Mouse (Mus musculus): ENCODE results near the gene Ice1. TPM values are rescaled to one million over a fixed set of nuclear protein-coding genes. Genes with fewer than 3 reads are reported as not detected.

The Ice1 gene
- polyA plus RNA-seq, 1 experiment from 2014 or later: 36.8 TPM

DNA sequence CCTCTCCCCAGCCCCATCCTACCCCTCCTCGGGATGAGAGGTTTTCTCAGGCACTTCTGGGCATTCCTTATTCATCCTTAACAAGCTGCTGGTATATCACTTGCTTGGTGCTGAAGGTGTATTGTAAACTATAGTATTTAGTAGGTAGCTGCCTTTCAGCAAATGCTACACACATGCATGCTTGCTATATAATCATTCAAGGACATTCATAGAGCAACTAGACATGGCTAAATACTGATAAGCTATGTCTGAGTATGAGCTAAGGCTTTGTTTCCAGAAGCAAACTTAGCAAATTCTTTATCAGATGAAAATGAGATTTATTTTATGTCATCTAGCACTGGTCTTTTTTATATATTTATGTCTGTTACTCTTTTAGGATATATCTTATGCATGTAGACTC is 11.8 kb downstream of the Ice1 start:
- Histone ChIP-seq H3K4me2 (ENCODE audit: low read length) (no peak overlapping the region), H3K4me1 (ENCODE audit: control insufficient read depth, insufficient read depth, low read length) (no peaks in the 10 kb centered on the region), H3K9me3 (replicated peaks; ENCODE audit: control insufficient read depth, low read length) (no peaks in the 10 kb centered on the region), H3K9ac (ENCODE audit: low read length) (no peak overlapping the region), H3K36me3 (ENCODE audit: control insufficient read depth, insufficient read depth, low read length) (0 out of 2 replicates have a peak, but pooled peaks cover 7% of the 10 kb centered on the region), H3K27ac (ENCODE audit: low read depth, low read length) (no peak overlapping the region), H3K27me3 (replicated peaks; ENCODE audit: control insufficient read depth, insufficient read depth, low read length) (no peaks in the 10 kb centered on the region), H3K4me3 (ENCODE audit: low read depth, low read length) (no peak overlapping the region)
- WGBS: 77% methylated on average over 1 of the region's 1 CpGs
- DNase-seq (ENCODE audit: low spot score): no peak
- no peak for ATAC-seq

DNA sequence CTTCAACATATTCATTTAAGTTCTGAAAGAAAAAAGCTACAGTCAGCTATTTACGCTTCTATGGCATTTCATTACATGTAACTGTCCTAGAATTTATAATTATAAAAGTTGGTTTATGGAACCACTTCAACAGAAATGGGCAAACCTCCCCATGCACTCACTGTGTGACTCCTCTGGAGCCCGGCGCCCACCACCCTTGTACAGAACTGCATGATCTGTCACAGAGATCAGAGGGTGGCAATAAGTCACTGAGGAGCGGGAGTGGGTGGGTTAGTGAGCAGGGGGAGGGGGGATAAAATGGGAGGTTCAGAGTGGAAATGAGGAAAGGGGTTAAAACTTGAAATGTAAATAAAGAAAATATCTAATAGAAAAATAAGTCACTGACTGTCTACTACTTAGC is 13.0 kb downstream of the Ice1 start:
- Histone ChIP-seq H3K9ac (ENCODE audit: low read length) (no peak overlapping the region), H3K4me2 (ENCODE audit: low read length) (no peak overlapping the region), H3K36me3 (ENCODE audit: control insufficient read depth, insufficient read depth, low read length) (peaks cover 18% of the 10 kb centered on the region), H3K27me3 (replicated peaks; ENCODE audit: control insufficient read depth, insufficient read depth, low read length) (no peaks in the 10 kb centered on the region), H3K27ac (ENCODE audit: low read depth, low read length) (no peak overlapping the region), H3K4me3 (ENCODE audit: low read depth, low read length) (no peak overlapping the region), H3K4me1 (ENCODE audit: control insufficient read depth, insufficient read depth, low read length) (no peaks in the 10 kb centered on the region), H3K9me3 (replicated peaks; ENCODE audit: control insufficient read depth, low read length) (no peaks in the 10 kb centered on the region)
- 95% methylated on average over 4 of the region's 4 CpGs for WGBS
- no peak for DNase-seq (ENCODE audit: low spot score)
- no peak for ATAC-seq

DNA sequence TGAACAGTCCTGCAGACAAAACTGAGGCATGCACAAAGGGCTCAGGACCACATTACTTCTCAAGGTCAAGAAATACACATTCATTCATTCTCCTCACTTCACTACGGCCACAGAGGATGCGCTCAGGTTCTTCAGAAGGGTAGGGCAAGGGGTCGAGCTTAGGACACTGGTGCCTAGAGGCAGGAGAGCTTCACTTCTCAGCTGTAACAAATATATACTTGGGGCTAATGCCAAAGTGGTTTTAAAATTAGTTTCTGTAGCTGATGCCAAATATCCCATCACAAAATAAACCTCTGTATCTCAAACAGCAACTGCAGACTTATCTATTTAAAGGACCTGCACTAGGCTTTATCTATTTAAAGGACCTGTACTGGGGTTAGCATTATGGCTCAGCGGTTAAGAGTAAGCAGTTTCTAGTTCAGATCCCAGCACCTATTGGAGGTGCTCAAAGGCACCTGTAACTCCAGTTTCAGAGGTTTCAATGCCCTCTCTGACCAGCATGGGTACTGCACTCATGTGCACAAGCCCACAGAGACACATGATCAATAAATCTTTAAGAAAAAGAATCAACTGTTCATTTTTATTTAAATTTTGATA is 14.9 kb downstream of the Ice1 start:
- no peaks in the 10 kb centered on the region for H3K4me1 ChIP-seq (ENCODE audit: control insufficient read depth, insufficient read depth, low read length)
- ATAC-seq: no peak
- WGBS: 94% methylated on average over 4 of the region's 4 CpGs

DNA sequence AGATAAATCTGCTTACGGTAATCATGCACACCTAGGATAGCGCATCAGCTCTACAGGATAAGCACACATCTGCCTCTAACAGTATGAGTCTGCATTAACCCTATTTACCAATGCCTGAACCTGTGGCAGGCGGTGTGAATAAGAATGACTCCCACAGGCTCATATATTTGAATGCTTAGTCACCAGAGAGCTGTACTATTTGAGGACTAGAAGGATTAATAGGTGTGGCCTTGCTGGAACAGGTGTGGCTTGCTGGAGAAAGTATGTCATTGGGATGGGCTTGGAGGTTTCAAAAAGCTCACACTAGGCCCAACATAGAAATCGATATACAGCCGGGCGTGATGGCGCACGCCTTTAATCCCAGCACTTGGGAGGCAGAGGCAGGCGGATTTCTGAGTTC is 15.9 kb downstream of the Ice1 start:
- Histone ChIP-seq H3K4me2 (ENCODE audit: low read length) (no peak overlapping the region), H3K4me3 (ENCODE audit: low read depth, low read length) (no peak overlapping the region), H3K9me3 (replicated peaks; ENCODE audit: control insufficient read depth, low read length) (no peaks in the 10 kb centered on the region), H3K27ac (ENCODE audit: low read depth, low read length) (no peak overlapping the region), H3K27me3 (replicated peaks; ENCODE audit: control insufficient read depth, insufficient read depth, low read length) (no peaks in the 10 kb centered on the region), H3K4me1 (ENCODE audit: control insufficient read depth, insufficient read depth, low read length) (no peaks in the 10 kb centered on the region), H3K9ac (ENCODE audit: low read length) (no peak overlapping the region), H3K36me3 (ENCODE audit: control insufficient read depth, insufficient read depth, low read length) (peaks cover 40% of the 10 kb centered on the region)
- ATAC-seq (no peak), DNase-seq (ENCODE audit: low spot score) (no peak)
- WGBS: 99% methylated on average over 9 of the region's 9 CpGs

More for the DNA sequence above, 14.9 kb downstream of the Ice1 start:
- H3K4me2 ChIP-seq (ENCODE audit: low read length): no peak overlapping the region
- no peak overlapping the region for H3K27ac ChIP-seq (ENCODE audit: low read depth, low read length)
- no peaks in the 10 kb centered on the region for H3K9me3 ChIP-seq (replicated peaks; ENCODE audit: control insufficient read depth, low read length)
- DNase-seq (ENCODE audit: low spot score): no peak
- H3K27me3 ChIP-seq (replicated peaks; ENCODE audit: control insufficient read depth, insufficient read depth, low read length): no peaks in the 10 kb centered on the region
- H3K4me3 ChIP-seq (ENCODE audit: low read depth, low read length): no peak overlapping the region
- H3K9ac ChIP-seq (ENCODE audit: low read length): no peak overlapping the region
- peaks cover 30% of the 10 kb centered on the region for H3K36me3 ChIP-seq (ENCODE audit: control insufficient read depth, insufficient read depth, low read length)

DNA sequence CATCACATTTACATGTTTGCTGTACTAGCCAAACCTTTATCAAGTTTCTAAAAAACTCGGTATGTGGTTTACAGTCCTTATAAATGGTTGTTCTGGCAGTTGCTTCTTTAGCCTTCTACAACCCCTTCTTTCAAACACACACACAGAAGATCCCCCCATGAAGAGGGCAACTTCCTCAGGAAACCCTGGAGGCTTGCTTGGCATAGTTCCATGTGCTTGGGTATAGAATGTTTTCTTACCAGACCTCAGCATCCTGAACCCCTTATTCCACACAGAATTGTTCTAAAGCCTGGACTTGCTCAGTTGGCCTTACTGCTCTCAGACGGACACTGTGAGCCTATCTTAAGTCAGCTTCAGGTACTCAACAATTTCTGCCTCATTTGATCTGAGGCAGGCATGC is 24.6 kb downstream of the Ice1 start:
- H3K4me2 ChIP-seq (ENCODE audit: low read length): no peak overlapping the region
- 73% methylated on average over 2 of the region's 2 CpGs for WGBS

DNA sequence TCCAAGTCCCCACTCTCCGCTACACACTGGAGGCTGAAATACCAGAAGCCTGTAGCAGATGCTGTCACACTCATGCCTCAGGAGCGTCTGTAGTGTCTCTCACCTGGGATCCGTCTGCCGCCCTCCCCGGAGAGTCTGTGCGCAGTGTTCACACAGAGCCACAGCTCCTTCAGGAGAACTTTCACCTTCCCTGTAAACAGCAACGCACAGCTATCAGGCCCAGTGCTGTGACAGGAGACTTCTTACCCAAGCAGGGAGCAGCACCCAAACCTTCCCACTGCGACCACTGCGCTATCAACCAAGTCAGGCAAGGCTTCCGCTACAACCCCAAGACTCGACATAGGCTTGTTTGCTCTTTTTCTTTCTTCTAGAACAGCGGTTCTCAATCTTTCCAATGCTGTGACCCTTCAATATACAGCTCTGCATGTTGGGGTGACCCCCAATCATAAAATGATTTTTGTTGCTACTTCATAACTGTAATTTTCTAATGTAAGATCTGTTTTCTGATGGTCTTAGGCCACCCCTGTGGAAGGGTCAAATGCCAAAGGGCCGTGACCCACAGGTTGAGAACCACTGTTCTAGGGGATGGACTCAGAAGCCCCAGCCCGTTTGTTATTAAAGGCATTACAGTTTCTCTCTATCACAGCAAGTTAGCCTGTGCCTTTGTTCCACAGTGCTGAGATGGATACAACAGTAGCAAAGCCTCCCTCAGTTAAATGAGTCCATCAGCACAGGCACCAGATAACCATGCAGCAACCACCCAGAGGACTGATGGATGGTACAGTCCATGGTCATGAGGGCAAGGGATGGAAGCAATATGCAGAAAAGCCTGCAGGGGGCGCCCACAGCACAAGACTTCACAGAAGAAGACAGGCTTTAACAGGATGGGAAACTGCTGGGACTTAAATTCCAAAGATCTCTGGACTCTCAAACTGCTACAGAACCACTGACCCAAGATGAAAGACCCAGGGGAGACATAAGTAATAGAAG is 26.7 kb downstream of the Ice1 start:
- Histone ChIP-seq H3K9ac (ENCODE audit: low read length) (no peak overlapping the region), H3K4me1 (ENCODE audit: control insufficient read depth, insufficient read depth, low read length) (no peaks in the 10 kb centered on the region), H3K27me3 (replicated peaks; ENCODE audit: control insufficient read depth, insufficient read depth, low read length) (no peaks in the 10 kb centered on the region), H3K4me3 (ENCODE audit: low read depth, low read length) (no peak overlapping the region), H3K27ac (ENCODE audit: low read depth, low read length) (no peak overlapping the region), H3K9me3 (replicated peaks; ENCODE audit: control insufficient read depth, low read length) (no peaks in the 10 kb centered on the region), H3K4me2 (ENCODE audit: low read length) (no peak overlapping the region), H3K36me3 (ENCODE audit: control insufficient read depth, insufficient read depth, low read length) (peaks cover 88% of the 10 kb centered on the region)
- 90% methylated on average over 15 of the region's 15 CpGs for WGBS
- ATAC-seq (no peak), DNase-seq (ENCODE audit: low spot score) (peak; percentile 74)

More for the DNA sequence above, 24.6 kb downstream of the Ice1 start:
- Histone ChIP-seq H3K9me3 (replicated peaks; ENCODE audit: control insufficient read depth, low read length) (no peaks in the 10 kb centered on the region), H3K27me3 (replicated peaks; ENCODE audit: control insufficient read depth, insufficient read depth, low read length) (no peaks in the 10 kb centered on the region), H3K36me3 (ENCODE audit: control insufficient read depth, insufficient read depth, low read length) (peaks cover 87% of the 10 kb centered on the region), H3K27ac (ENCODE audit: low read depth, low read length) (no peak overlapping the region), H3K4me3 (ENCODE audit: low read depth, low read length) (no peak overlapping the region), H3K4me1 (ENCODE audit: control insufficient read depth, insufficient read depth, low read length) (no peaks in the 10 kb centered on the region), H3K9ac (ENCODE audit: low read length) (no peak overlapping the region)
- no peak for DNase-seq (ENCODE audit: low spot score)
- ATAC-seq: no peak

DNA sequence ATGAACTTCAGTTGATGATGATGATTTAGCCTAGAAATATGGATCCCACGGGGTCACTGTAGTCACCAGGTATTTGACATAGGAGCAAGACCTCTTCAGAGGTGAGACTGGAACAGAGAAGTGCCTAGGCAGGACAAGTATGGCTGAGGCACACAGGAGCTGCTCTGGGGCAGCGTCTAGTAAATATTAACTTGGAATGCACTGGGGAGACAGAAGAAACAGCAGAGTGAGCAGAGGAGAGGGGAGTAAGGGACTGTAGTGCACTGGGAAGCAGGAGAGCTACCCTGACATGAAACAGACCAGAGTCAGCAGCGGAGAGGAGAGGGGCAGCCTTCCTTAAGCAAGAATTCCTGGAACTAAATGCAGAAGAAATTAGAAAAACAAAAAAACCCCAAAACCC is 27.8 kb downstream of the Ice1 start:
- Histone ChIP-seq H3K27ac (ENCODE audit: low read depth, low read length) (no peak overlapping the region), H3K9me3 (replicated peaks; ENCODE audit: control insufficient read depth, low read length) (no peaks in the 10 kb centered on the region), H3K9ac (ENCODE audit: low read length) (no peak overlapping the region), H3K4me3 (ENCODE audit: low read depth, low read length) (no peak overlapping the region), H3K36me3 (ENCODE audit: control insufficient read depth, insufficient read depth, low read length) (peaks cover 88% of the 10 kb centered on the region), H3K27me3 (replicated peaks; ENCODE audit: control insufficient read depth, insufficient read depth, low read length) (no peaks in the 10 kb centered on the region), H3K4me2 (ENCODE audit: low read length) (no peak overlapping the region), H3K4me1 (ENCODE audit: control insufficient read depth, insufficient read depth, low read length) (no peaks in the 10 kb centered on the region)
- ATAC-seq: no peak
- no peak for DNase-seq (ENCODE audit: low spot score)
- 93% methylated on average over 3 of the region's 3 CpGs for WGBS

DNA sequence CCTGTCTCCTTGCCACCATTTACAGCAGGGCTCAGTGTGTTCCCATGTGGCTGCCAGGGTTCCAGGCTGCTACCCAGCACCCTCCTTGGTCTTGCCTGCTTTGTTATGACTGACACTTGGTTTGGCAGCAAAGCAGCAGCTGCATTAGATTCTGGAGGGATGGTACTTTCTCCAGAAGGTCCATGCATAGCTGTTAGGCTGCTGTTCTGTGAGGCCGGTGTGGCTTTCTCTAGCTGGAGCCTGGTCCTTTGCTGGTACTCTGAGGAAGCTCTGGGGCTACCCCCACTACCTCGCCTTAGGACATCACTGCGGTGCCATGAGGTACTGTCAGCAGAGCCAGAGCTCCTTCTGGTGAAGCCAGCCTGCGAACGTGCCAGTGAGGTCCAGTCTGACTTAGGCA is 32.1 kb downstream of the Ice1 start:
- H3K27ac ChIP-seq (ENCODE audit: low read depth, low read length): no peak overlapping the region
- 98% methylated on average over 5 of the region's 5 CpGs for WGBS
- DNase-seq (ENCODE audit: low spot score) (no peak), ATAC-seq (no peak)
- H3K4me3 ChIP-seq (ENCODE audit: low read depth, low read length): no peak overlapping the region
- no peaks in the 10 kb centered on the region for H3K9me3 ChIP-seq (replicated peaks; ENCODE audit: control insufficient read depth, low read length)
- peaks cover 99% of the 10 kb centered on the region for H3K36me3 ChIP-seq (ENCODE audit: control insufficient read depth, insufficient read depth, low read length)
- no peak overlapping the region for H3K4me2 ChIP-seq (ENCODE audit: low read length)
- no peaks in the 10 kb centered on the region for H3K4me1 ChIP-seq (ENCODE audit: control insufficient read depth, insufficient read depth, low read length)
- H3K9ac ChIP-seq (ENCODE audit: low read length): no peak overlapping the region
- no peaks in the 10 kb centered on the region for H3K27me3 ChIP-seq (replicated peaks; ENCODE audit: control insufficient read depth, insufficient read depth, low read length)

DNA sequence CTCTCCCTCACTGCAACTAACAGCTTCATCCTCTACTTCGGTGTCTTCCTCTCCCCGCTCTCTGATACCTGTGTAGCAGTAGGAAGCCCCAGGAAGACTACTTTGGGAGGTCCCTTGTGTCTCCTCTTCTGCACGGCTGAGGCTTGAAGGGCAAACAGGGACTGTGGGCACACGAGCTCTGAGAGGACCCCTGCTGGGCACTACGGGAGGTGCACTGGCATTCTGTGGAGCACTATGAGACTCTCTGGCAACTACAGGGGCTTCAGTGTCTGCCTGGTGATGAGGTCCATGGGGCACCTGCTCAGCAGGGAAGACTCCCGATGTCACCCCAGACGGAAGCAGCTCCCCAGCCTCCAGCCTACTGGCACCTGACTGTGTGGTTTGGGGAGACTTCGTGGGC is 32.7 kb downstream of the Ice1 start:
- H3K4me1 ChIP-seq (ENCODE audit: control insufficient read depth, insufficient read depth, low read length): no peaks in the 10 kb centered on the region
- no peaks in the 10 kb centered on the region for H3K27me3 ChIP-seq (replicated peaks; ENCODE audit: control insufficient read depth, insufficient read depth, low read length)
- no peak overlapping the region for H3K27ac ChIP-seq (ENCODE audit: low read depth, low read length)
- H3K9me3 ChIP-seq (replicated peaks; ENCODE audit: control insufficient read depth, low read length): no peaks in the 10 kb centered on the region
- H3K4me2 ChIP-seq (ENCODE audit: low read length): no peak overlapping the region
- H3K4me3 ChIP-seq (ENCODE audit: low read depth, low read length): no peak overlapping the region
- DNase-seq (ENCODE audit: low spot score): no peak
- no peak for ATAC-seq
- H3K36me3 ChIP-seq (ENCODE audit: control insufficient read depth, insufficient read depth, low read length): peaks cover 99% of the 10 kb centered on the region
- no peak overlapping the region for H3K9ac ChIP-seq (ENCODE audit: low read length)
- WGBS: 80% methylated on average over 8 of the region's 8 CpGs

All from forebrain, embryonic 14.5 days (tissue).